Mouse (Mus musculus) gastrocnemius, adult 18-20 months (tissue): Measurements from ENCODE around the gene Efcc1. TPM values are rescaled to one million over a fixed set of nuclear protein-coding genes. Genes with fewer than 3 reads are reported as not detected.

ENCODE experiments used
- DNase-seq: peaks from one replicate; pipeline ENCODE4 v3.0.0; 2021; ENCODE audit warnings: low spot score
- total RNA-seq, 2 experiments: library from RNA; stranded (reverse); gene quantifications; 2 replicates each; pipeline ENCODE4 v1.2.3; 2021

The Efcc1 gene
- total RNA-seq, 2 experiments from 2014 or later: 0.66 to 0.74 TPM

DNA sequence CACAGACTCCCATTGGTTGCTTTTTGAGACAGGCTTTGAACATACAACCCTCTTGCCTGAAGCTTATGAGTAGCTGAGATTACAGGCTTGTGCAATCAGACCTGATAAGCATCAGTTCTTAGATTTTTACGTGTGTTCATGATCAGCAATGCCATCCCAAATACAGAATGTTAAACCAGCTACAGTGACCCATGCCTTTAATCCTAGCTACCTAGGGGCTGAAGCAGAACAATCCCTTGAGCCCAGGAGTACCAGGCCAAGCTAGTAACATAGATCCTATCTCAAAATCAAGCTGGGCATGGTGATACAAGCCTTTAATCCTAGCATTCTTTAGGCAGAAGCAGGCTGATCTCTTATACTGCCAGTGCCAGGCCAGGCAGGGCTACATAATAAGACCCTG is 73.4 kb downstream of the Efcc1 start:
- DNase-seq: no peak

DNA sequence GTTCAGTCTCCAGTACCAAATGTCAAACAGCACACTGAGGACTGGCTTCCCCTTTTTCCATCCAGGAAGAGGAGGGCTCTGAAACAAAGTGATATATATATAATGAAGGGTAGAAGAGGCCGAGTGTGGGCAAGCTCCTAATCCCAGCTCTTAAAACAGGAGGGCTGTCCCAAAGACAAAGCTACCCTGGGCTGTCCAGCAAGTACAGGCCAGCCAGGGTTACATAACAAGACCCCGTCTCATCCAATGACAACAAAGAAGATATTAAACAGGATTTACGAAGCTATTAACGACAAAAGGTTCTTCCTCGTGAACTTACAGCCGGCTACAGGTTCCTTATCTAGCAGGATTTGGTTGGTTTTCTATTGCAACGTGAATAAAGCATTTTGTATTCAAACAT is 74.2 kb downstream of the Efcc1 start:
- DNase-seq: no peak

DNA sequence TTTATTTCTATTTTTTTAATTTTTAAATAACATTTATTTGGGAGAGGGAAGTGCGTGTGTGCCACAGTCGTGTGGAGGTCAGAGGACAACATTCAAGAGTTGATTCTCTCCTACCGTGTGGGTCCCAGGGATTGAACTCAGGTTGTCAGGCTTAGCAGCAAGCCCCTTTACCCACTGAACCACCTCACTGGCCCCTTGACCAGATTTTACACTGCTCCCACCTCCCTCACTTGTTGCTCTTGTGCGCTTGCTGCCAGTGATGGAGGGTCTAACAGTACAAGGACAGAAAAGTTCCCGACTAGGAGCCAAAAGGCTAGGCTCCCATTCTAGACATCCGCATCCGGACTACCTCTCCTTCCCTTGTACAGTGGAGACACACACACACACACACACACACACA is 74.8 kb downstream of the Efcc1 start:
- DNase-seq: no peak

Other genes starting within 250 kb of the Efcc1 start
- gene Arhgap25, start 197.6 kb upstream of the Efcc1 start, total RNA-seq: under 1 TPM; 0.57 to 0.87 TPM
- 1 to 10 TPM in 1 of 2 experiments, under 1 TPM in 1; 0.98 to 1.5 TPM for gene Prokr1, start 140.1 kb upstream of the Efcc1 start, total RNA-seq
- gene Aplf, start 58.7 kb upstream of the Efcc1 start, total RNA-seq: 1 to 10 TPM; 2.7 to 3.2 TPM
- gene Gp9, start 47.2 kb downstream of the Efcc1 start, total RNA-seq: not detected
- gene Rab43, start 81.3 kb downstream of the Efcc1 start, total RNA-seq: 1 to 10 TPM; 3.2 to 5.9 TPM
- gene Gm45140, start 104.9 kb downstream of the Efcc1 start, total RNA-seq: under 1 TPM in 1 of 2 experiments, not detected in 1; 0.59 TPM
- gene Isy1, start 107.9 kb downstream of the Efcc1 start, total RNA-seq: 10 to 100 TPM; 19.5 to 22.6 TPM
- 100 to 1,000 TPM; 462 to 552 TPM for gene Cnbp, start 120.2 kb downstream of the Efcc1 start, total RNA-seq
- gene Copg1, start 156.9 kb downstream of the Efcc1 start, total RNA-seq: 10 to 100 TPM; 27.9 to 28.9 TPM
- gene Hmces, start 183.1 kb downstream of the Efcc1 start, total RNA-seq: 1 to 10 TPM; 6.1 to 7.5 TPM